ENCODE assay signal across 26 mouse cellular contexts in the genomic region with DNA sequence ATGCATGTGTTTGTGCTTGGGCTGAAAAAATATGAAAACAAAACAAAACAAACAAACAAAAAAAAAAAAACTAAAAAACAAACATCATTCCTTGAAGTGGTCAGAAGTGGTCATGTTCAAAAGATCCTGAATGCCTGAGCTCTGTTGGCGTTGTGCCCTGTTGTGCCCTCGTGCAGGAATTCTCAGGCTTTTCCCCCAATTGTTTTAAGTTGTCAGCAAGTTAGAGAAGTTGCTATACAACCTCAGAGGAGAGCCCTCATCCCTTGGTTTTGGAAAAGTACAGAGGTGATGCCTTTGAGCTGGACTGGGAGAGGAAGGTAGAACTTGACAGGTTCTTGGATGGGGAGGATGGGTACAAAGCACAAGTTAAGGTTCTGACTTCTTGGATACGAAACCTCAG.
DNase-seq lines count a peak whose midpoint lies in the region; ATAC-seq lines count a peak whose summit lies in the region.
"Had no signal": no experiment of that assay in that cellular context is flagged by ENCODE, and none has a peak within 500 bp of the region (broad histone marks: within the 10 kb centered on the region; RNA-seq: fewer than 3 reads in every experiment).

No protein-coding gene starts in this region.

- H3K36me3 ChIP-seq in kidney, embryonic 14.5 days (ENCODE audit: control insufficient read depth, insufficient read depth, low read length), result no peaks in the 10 kb centered on the region
- no peaks in the 10 kb centered on the region for H3K36me3 ChIP-seq in kidney, embryonic 16.5 days (ENCODE audit: insufficient read depth, low read length)
- H3K36me3 ChIP-seq in forebrain, embryonic 11.5 days (ENCODE audit: control insufficient read depth, insufficient read depth, low read length), result no peaks in the 10 kb centered on the region
- H3K36me3 ChIP-seq: heart, embryonic 15.5 days; limb, embryonic 13.5 days; liver, embryonic 13.5 days; neural tube, embryonic 12.5 days had no signal

- no peaks in the 10 kb centered on the region for H3K27me3 ChIP-seq in kidney, embryonic 14.5 days (ENCODE audit: control insufficient read depth, insufficient read depth, low read length)
- no peaks in the 10 kb centered on the region for H3K27me3 ChIP-seq in kidney, embryonic 16.5 days (ENCODE audit: insufficient read depth, low read length)
- H3K27me3 ChIP-seq in forebrain, embryonic 11.5 days (ENCODE audit: control insufficient read depth, insufficient read depth, low read length), result no peaks in the 10 kb centered on the region
- H3K27me3 ChIP-seq: forebrain, embryonic 13.5 days; heart, embryonic 15.5 days; limb, embryonic 13.5 days; liver, embryonic 13.5 days; neural tube, embryonic 12.5 days had no signal

- no peak for ATAC-seq in kidney, embryonic 14.5 days (ENCODE audit: low FRiP score, low TSS enrichment)
- peak; percentile 52; the same call in 1 of the 2 replicates for ATAC-seq in kidney, embryonic 16.5 days (ENCODE audit: low FRiP score, low TSS enrichment)
- ATAC-seq in forebrain, embryonic 11.5 days (replicated peaks; ENCODE audit: low FRiP score), result no peak
- ATAC-seq: CD4-positive, CD25-positive, alpha-beta regulatory T cell, adult 4 months; forebrain, embryonic 13.5 days; inflammation-experienced regulatory T-cells, adult 6 months; midbrain, embryonic 16.5 days had no signal

- H3K4me3 ChIP-seq in kidney, embryonic 14.5 days (ENCODE audit: low read length), result no peak overlapping the region
- H3K4me3 ChIP-seq in kidney, embryonic 16.5 days (ENCODE audit: low read length), result no peak overlapping the region
- no peak overlapping the region for H3K4me3 ChIP-seq in forebrain, embryonic 11.5 days (ENCODE audit: low read depth, low read length)
- H3K4me3 ChIP-seq: erythroblast, embryonic 14.5 days; forebrain, embryonic 13.5 days; heart, embryonic 15.5 days; limb, embryonic 13.5 days; liver, embryonic 13.5 days; myocyte; neural tube, embryonic 12.5 days had no signal

- no peak overlapping the region for H3K27ac ChIP-seq in kidney, embryonic 14.5 days (ENCODE audit: low read depth, low read length)
- H3K27ac ChIP-seq in kidney, embryonic 16.5 days (ENCODE audit: low read length), result no peak overlapping the region
- no peak overlapping the region for H3K27ac ChIP-seq in forebrain, embryonic 11.5 days (ENCODE audit: low read depth, low read length)
- H3K27ac ChIP-seq: forebrain, embryonic 13.5 days; heart, embryonic 15.5 days; limb, embryonic 13.5 days; liver, embryonic 13.5 days; neural tube, embryonic 12.5 days; stomach, postnatal 0 days had no signal

- 71% methylated on average over 3 of the region's 3 CpGs for WGBS in kidney, embryonic 14.5 days
- 69% methylated on average over 3 of the region's 3 CpGs for WGBS in kidney, embryonic 16.5 days
- WGBS in forebrain, embryonic 11.5 days, result 77% methylated on average over 3 of the region's 3 CpGs

- H3K4me2 ChIP-seq in kidney, embryonic 14.5 days (replicated peaks; ENCODE audit: low read depth, low read length), result no peak overlapping the region
- no peak overlapping the region for H3K4me2 ChIP-seq in kidney, embryonic 16.5 days (replicated peaks; ENCODE audit: low read depth, low read length)
- H3K4me2 ChIP-seq in forebrain, embryonic 11.5 days (ENCODE audit: low read depth, low read length, severe bottlenecking), result no peak overlapping the region
- H3K4me2 ChIP-seq: forebrain, embryonic 13.5 days; heart, embryonic 15.5 days; limb, embryonic 13.5 days; liver, embryonic 13.5 days; midbrain, embryonic 11.5 days; neural tube, embryonic 12.5 days had no signal

- DNase-seq in kidney, adult 11 months, result peak; percentile 27
- peak; percentile 21 to 35 for DNase-seq in kidney, adult 8-10 months
- DNase-seq in kidney, postnatal 4 days, result peak; percentile 16 to 46
- DNase-seq in forebrain, embryonic 11.5 days (ENCODE audit: low spot score), result no peak
- no peak for DNase-seq in spleen, postnatal 36 days (ENCODE audit: low spot score in 2 of 2)
- DNase-seq: cerebellum, adult 18-20 months; cerebellum, postnatal 10 days; gastrocnemius, postnatal 10 days; liver, embryonic 13.5 days; right cerebral cortex, adult 18-20 months; spleen, adult 18-20 months; thymus, adult 18-20 months; thymus, postnatal 4 days had no signal

- H3K9ac ChIP-seq in kidney, embryonic 14.5 days (ENCODE audit: low read depth, low read length), result no peak overlapping the region
- H3K9ac ChIP-seq in kidney, embryonic 16.5 days (replicated peaks; ENCODE audit: low read length), result no peak overlapping the region
- no peak overlapping the region for H3K9ac ChIP-seq in forebrain, embryonic 11.5 days (ENCODE audit: low read length)
- H3K9ac ChIP-seq: forebrain, embryonic 13.5 days; heart, embryonic 15.5 days; limb, embryonic 13.5 days; liver, embryonic 13.5 days; neural tube, embryonic 12.5 days had no signal

- no peaks in the 10 kb centered on the region for H3K9me3 ChIP-seq in kidney, embryonic 14.5 days (ENCODE audit: control insufficient read depth, low read length)
- H3K9me3 ChIP-seq in kidney, embryonic 16.5 days (ENCODE audit: low read length), result no peaks in the 10 kb centered on the region
- no peaks in the 10 kb centered on the region for H3K9me3 ChIP-seq in forebrain, embryonic 11.5 days (ENCODE audit: control insufficient read depth, low read length)
- H3K9me3 ChIP-seq: forebrain, embryonic 13.5 days; heart, embryonic 15.5 days; limb, embryonic 13.5 days; liver, embryonic 13.5 days; neural tube, embryonic 12.5 days had no signal

- H3K4me1 ChIP-seq in kidney, embryonic 14.5 days (ENCODE audit: control insufficient read depth, insufficient read depth, low read length), result no peaks in the 10 kb centered on the region
- no peaks in the 10 kb centered on the region; the same call in 1 of the 2 replicates for H3K4me1 ChIP-seq in kidney, embryonic 16.5 days (ENCODE audit: insufficient read depth, low read length)
- no peaks in the 10 kb centered on the region for H3K4me1 ChIP-seq in forebrain, embryonic 11.5 days (replicated peaks; ENCODE audit: control insufficient read depth, insufficient read depth, low read length)
- H3K4me1 ChIP-seq: liver, embryonic 13.5 days; neural tube, embryonic 12.5 days had no signal

Comparison
In these comparisons a context has a peak if more than half of its experiments do, and no peak if none do; other contexts are left out.
1. DNase-seq: peak in kidney, adult 11 months (single experiment), kidney, adult 8-10 months (2 of 2) and kidney, postnatal 4 days (2 of 2); none in forebrain, embryonic 11.5 days (single experiment) and spleen, postnatal 36 days (0 of 2).